Mouse (Mus musculus) neural tube, embryonic 11.5 days (tissue): ENCODE data around the gene Rap1gap2. TPM values are rescaled to one million over a fixed set of nuclear protein-coding genes. Genes with fewer than 3 reads are reported as not detected.

Source experiments
- ATAC-seq: fragments of 200-750 bp; cut with Nextera tagmentation; 2 replicates; pipeline ENCODE4 v1.8.0; 2017; ENCODE audit warnings: moderate number of reproducible peaks, mild to moderate bottlenecking, moderate TSS enrichment, moderate library complexity; ENCODE audit not compliant: insufficient read depth, low FRiP score, low TSS enrichment
- DNase-seq: peaks from one replicate; pipeline ENCODE4 v3.0.0-alpha.2; 2015; ENCODE audit warnings: low spot score
- H3K27ac ChIP-seq: fragments of 300-500 bp; sonication (generic); 2 replicates; pipeline ENCODE4 v1.5.1; 2014; ENCODE audit warnings: low read depth, mild to moderate bottlenecking, low read length
- H3K27me3 ChIP-seq: fragments of 300-500 bp; sonication (generic); 2 replicates; pipeline ENCODE4 v1.6.1; 2014; ENCODE audit warnings: mild to moderate bottlenecking, low read length, mixed read lengths; ENCODE audit not compliant: control insufficient read depth, insufficient read depth
- H3K36me3 ChIP-seq: fragments of 300-500 bp; sonication (generic); 2 replicates; pipeline ENCODE4 v1.6.1; 2014; ENCODE audit warnings: mild to moderate bottlenecking, low read length, moderate library complexity, mixed read lengths; ENCODE audit not compliant: control insufficient read depth, insufficient read depth
- H3K4me1 ChIP-seq: fragments of 300-500 bp; sonication (generic); 2 replicates; pipeline ENCODE4 v1.6.1; 2014; ENCODE audit warnings: low read length, mixed read lengths; ENCODE audit not compliant: control insufficient read depth, insufficient read depth
- H3K4me2 ChIP-seq: fragments of 300-500 bp; sonication (generic); 2 replicates; pipeline ENCODE4 v1.6.1; 2014; ENCODE audit warnings: low read depth, mild to moderate bottlenecking, moderate library complexity
- H3K4me3 ChIP-seq: fragments of 300-500 bp; sonication (generic); 2 replicates; pipeline ENCODE4 v1.5.1; 2014; ENCODE audit warnings: low read depth, low read length
- H3K9ac ChIP-seq: fragments of 300-500 bp; sonication (generic); 2 replicates; pipeline ENCODE4 v1.6.1; 2014; ENCODE audit warnings: mild to moderate bottlenecking, low read length
- H3K9me3 ChIP-seq: fragments of 300-500 bp; sonication (generic); 2 replicates; pipeline ENCODE4 v1.6.1; 2016; ENCODE audit warnings: low read length; ENCODE audit not compliant: control insufficient read depth
- WGBS: fragments of 180-500 bp; shearing (Covaris S2); extraction: QIAGEN DNeasy Blood & Tissue Kit; methylation state at CpG from one replicate; pipeline ENCODE4 v1.1.7; 2014; 5-methylcytosine and 5-hydroxymethylcytosine counted together
- polyA plus RNA-seq: library from polyadenylated mRNA; unstranded; fragments of >200 nt; fragmentation: Nextera tagmentation; extraction: Ambion mirVana; gene quantifications from 2 replicates; pipeline ENCODE4 v1.2.1, GENCODE M21; 2014

Gene Rap1gap2
- polyA plus RNA-seq, 1 experiment from 2014 or later: 3.3 TPM

DNA sequence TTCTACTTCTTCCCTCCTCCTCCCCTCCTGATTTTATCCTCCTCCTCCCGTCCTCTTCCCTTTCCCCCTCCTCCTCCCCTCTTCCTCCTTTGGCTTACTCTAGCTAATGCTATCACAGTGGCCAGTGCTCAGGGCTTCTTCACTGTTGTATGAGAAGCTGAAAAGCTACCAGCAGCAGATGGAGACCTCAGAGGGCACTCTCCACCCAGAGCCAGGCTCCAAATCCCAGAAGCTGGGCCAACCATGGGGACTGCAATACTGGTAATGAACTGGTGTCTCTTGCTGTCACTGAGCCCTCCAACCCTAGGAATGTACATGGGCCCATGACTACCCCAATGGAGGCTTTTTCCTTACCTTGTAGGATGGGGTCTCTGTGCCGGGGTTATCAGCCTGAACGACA lies 198.8 kb downstream of the Rap1gap2 start:
- H3K4me2 ChIP-seq: no peak overlapping the region
- WGBS: 76% methylated on average over 3 of the region's 3 CpGs
- no peak for ATAC-seq

DNA sequence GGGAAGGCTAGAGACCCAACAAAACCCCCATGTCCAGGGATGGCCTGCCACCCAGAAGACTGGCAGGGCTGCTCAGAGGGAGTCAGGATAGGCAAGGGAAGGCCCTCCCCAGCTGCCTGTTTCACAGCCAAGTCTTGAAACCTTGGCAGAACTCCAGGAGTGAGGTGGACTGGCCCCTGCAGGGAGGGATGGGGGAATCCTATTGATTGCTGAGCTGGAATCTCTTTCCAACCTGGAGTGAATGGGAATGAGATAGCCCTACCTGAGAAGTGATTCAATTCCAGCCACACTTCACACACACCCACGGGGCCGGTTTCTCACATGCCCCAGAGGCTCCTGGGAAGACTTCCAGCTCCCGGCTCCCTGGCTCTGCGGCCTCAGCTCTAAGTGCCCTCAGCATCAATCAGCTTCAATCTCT lies 200.9 kb downstream of the Rap1gap2 start:
- Histone ChIP-seq H3K9ac (no peak overlapping the region), H3K27ac (no peak overlapping the region), H3K27me3 (no peaks in the 10 kb centered on the region), H3K9me3 (no peaks in the 10 kb centered on the region), H3K4me2 (no peak overlapping the region), H3K4me1 (no peaks in the 10 kb centered on the region), H3K4me3 (no peak overlapping the region), H3K36me3 (no peaks in the 10 kb centered on the region)
- 91% methylated on average over 4 of the region's 4 CpGs for WGBS
- ATAC-seq: no peak
- DNase-seq: no peak

More for the DNA sequence above, 198.8 kb downstream of the Rap1gap2 start:
- Histone ChIP-seq H3K9ac (no peak overlapping the region), H3K36me3 (no peaks in the 10 kb centered on the region), H3K4me3 (no peak overlapping the region), H3K27ac (no peak overlapping the region), H3K27me3 (no peaks in the 10 kb centered on the region), H3K9me3 (no peaks in the 10 kb centered on the region), H3K4me1 (no peaks in the 10 kb centered on the region)
- no peak for DNase-seq

DNA sequence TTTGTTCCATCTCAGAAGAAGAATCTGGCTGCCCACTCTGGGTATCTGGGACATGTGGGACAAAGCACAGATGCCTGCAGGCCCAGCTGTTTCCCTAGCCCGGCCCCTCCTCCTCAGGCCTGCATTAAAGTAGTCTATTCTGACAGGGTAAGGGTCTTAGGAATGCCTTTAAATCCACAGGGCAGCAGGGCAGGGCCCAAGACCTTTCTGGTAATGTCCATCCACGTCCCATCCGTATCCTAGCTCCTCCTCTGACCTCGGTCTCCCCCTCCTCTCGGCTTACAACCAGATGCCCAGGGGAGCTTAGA lies 201.3 kb downstream of the Rap1gap2 start:
- H3K36me3 ChIP-seq: no peaks in the 10 kb centered on the region
- no peak overlapping the region for H3K4me3 ChIP-seq
- H3K27ac ChIP-seq: no peak overlapping the region
- H3K9me3 ChIP-seq: no peaks in the 10 kb centered on the region
- H3K27me3 ChIP-seq: no peaks in the 10 kb centered on the region
- DNase-seq (no peak), ATAC-seq (no peak)
- H3K4me1 ChIP-seq: no peaks in the 10 kb centered on the region
- no peak overlapping the region for H3K4me2 ChIP-seq
- WGBS: 65% methylated on average over 5 of the region's 5 CpGs
- no peak overlapping the region for H3K9ac ChIP-seq

DNA sequence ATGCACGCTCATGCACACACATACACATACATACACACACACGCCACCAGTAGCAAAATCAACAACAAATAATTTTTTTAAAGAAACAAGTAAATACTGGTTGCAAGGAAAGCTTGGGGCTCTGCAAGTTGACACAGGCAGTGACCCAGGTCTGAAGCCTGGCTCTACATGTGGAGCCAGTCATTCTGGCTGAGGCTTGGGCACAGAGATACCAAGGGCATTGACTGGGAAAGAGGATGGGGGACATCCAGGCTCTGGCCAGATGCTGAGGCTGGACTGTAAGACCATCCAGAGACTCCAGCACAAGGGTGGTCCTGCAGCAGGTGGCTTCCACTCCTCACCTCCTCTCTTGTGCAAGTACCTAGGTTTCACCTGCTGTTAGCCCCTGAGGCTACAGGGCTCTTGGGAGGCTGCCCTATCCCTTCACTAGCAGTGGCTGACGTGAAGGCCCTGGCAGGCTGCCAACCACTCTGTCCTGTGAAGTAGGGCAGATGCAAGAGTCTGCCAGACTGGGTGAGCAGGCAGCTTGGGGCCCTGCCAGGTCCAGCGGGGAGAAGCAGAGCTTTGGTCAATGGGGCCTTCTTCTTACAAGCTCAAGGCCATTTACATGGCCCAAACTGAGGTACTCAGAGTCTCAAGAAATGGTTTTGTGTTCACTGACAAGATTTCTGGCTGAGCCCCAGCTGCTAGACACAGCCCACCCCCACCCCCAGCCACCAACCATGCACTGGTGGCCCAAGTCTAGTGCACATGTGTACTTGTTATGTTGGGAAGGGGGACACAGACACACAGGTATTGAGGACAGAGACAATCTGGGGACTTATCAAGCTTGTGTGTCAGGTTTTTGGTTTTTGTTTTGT lies 201.9 kb downstream of the Rap1gap2 start:
- WGBS: 77% methylated on average over 4 of the region's 4 CpGs
- no peak; the same call in 1 of the 2 replicates for ATAC-seq
- H3K4me1 ChIP-seq: no peaks in the 10 kb centered on the region
- no peak overlapping the region for H3K27ac ChIP-seq
- DNase-seq: no peak
- H3K27me3 ChIP-seq: no peaks in the 10 kb centered on the region
- H3K4me3 ChIP-seq: no peak overlapping the region
- H3K4me2 ChIP-seq: no peak overlapping the region
- no peaks in the 10 kb centered on the region for H3K36me3 ChIP-seq
- H3K9ac ChIP-seq: no peak overlapping the region
- no peaks in the 10 kb centered on the region for H3K9me3 ChIP-seq

DNA sequence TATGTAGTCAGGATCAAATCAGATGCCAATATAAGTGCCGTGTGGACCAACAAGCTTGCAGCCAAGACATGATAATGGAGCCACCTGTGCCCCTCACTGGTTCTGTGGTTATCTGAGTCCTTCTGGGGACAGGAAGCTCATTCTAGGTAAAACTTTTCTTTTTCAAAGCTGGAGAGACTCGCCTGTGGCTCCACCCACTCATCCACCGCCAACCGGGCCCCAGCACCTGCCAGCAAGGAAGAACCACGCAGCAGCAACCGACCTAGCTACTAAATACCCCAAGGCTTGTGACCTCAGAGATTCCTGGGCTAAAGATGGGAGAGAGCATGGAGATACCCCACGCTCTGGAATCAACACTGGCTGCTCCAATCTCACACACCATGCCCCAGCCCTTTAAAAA lies 205.5 kb downstream of the Rap1gap2 start:
- H3K9me3 ChIP-seq: no peaks in the 10 kb centered on the region
- 70% methylated on average over 7 of the region's 7 CpGs for WGBS
- H3K4me3 ChIP-seq: no peak overlapping the region
- no peaks in the 10 kb centered on the region for H3K4me1 ChIP-seq
- H3K27ac ChIP-seq: no peak overlapping the region
- no peak for DNase-seq
- H3K4me2 ChIP-seq: no peak overlapping the region
- no peak overlapping the region for H3K9ac ChIP-seq
- ATAC-seq: no peak
- no peaks in the 10 kb centered on the region for H3K27me3 ChIP-seq
- no peaks in the 10 kb centered on the region for H3K36me3 ChIP-seq

DNA sequence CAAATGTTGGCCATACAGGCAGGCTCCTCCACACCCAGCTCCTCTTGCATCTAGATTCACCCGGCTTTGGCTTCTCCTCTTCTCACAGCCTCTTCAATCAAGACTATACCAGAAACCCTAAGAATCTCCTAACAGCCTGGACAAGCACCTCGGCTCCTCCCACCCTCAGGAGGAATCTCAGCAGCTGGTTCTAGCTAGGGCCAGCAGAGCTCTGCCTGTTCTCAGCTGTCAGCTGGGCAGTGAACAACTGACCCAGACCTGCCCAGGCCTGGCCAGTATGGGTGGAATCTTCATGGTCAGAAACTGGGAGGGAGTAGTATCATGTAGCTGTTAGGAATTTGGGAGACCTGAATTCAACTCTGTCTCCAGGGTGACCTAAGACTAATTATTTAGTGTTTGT lies 206.5 kb downstream of the Rap1gap2 start:
- H3K9ac ChIP-seq: no peak overlapping the region
- no peak overlapping the region for H3K27ac ChIP-seq
- no peaks in the 10 kb centered on the region for H3K36me3 ChIP-seq
- no peak overlapping the region for H3K4me3 ChIP-seq
- WGBS: 72% methylated on average over 2 of the region's 2 CpGs
- no peaks in the 10 kb centered on the region for H3K27me3 ChIP-seq
- no peak for DNase-seq
- H3K9me3 ChIP-seq: no peaks in the 10 kb centered on the region
- H3K4me2 ChIP-seq: no peak overlapping the region
- ATAC-seq: no peak
- H3K4me1 ChIP-seq: no peaks in the 10 kb centered on the region

DNA sequence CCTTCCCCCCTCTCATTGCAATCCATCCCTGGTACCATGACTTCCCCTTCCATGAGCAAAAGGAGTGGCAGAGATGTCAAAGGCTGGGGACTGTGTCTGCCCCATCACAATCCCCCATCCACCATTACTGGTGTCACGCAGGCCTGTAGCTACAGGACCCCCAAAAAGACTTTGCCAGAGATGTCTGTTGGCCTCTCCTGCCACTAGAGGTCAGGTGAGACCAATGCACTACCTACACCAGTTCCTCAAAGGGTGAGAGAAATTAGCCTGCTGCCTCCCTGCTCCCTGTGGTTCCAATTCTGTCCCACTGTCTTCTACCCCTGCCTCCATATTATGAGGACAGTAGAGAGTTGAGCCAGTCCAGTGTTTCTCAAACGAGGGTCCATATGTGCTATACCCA lies 208.6 kb downstream of the Rap1gap2 start:
- Histone ChIP-seq H3K4me2 (no peak overlapping the region), H3K36me3 (no peaks in the 10 kb centered on the region), H3K9me3 (no peaks in the 10 kb centered on the region), H3K4me1 (no peaks in the 10 kb centered on the region), H3K9ac (no peak overlapping the region), H3K4me3 (no peak overlapping the region), H3K27me3 (no peaks in the 10 kb centered on the region), H3K27ac (no peak overlapping the region)
- DNase-seq: no peak
- no peak for ATAC-seq
- WGBS: 67% methylated on average over 2 of the region's 2 CpGs

DNA sequence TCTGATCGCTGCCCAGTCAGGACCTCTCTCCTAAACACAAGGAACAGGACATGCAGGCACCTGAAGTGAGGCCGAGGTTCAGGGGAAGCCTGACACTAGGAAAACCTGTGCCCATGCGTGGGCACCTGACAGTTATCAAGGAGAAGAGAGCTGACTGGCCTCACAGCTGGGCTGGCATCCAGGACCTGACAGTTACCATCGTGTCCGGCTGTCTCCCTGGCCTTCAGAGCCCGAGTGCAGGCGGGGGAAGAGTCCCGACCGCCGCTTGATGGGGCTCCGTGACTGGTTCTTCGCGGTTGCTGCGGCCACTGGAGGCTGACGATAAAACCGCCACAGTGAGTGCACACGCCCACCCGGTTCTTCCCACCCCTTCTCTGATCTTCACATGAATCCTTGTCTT lies 215.1 kb downstream of the Rap1gap2 start:
- no peaks in the 10 kb centered on the region for H3K27me3 ChIP-seq
- no peak for ATAC-seq
- H3K9ac ChIP-seq: no peak overlapping the region
- WGBS: 90% methylated on average over 18 of the region's 18 CpGs
- H3K4me3 ChIP-seq: no peak overlapping the region
- no peak overlapping the region for H3K4me2 ChIP-seq
- H3K4me1 ChIP-seq: no peaks in the 10 kb centered on the region
- no peaks in the 10 kb centered on the region for H3K9me3 ChIP-seq
- H3K27ac ChIP-seq: no peak overlapping the region
- no peak for DNase-seq
- H3K36me3 ChIP-seq: no peaks in the 10 kb centered on the region

DNA sequence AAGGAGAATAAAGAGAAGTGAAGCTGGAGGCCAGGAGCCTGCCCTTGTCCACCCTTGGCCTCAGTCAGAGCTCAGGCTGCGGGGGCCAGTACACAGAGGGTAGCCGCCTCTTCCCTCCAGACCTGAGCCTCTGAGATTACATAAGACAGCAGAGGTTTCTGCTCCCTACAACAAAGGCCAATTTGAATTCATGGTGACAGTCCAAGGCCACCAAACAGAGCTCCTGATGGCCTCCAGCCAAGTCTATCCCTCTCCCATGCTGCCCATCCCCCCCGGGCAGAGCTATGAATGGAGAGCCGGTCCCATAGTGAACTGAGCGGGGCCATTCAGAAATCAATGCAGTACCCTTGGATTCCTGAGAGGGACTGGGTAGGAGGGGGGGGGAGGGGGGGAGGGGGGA lies 217.2 kb downstream of the Rap1gap2 start:
- no peak overlapping the region for H3K27ac ChIP-seq
- H3K36me3 ChIP-seq: no peaks in the 10 kb centered on the region
- no peak overlapping the region for H3K4me2 ChIP-seq
- no peak for DNase-seq
- 80% methylated on average over 5 of the region's 5 CpGs for WGBS
- no peaks in the 10 kb centered on the region for H3K27me3 ChIP-seq
- no peaks in the 10 kb centered on the region for H3K4me1 ChIP-seq
- no peak overlapping the region for H3K9ac ChIP-seq
- H3K9me3 ChIP-seq: no peaks in the 10 kb centered on the region
- ATAC-seq: no peak
- H3K4me3 ChIP-seq: no peak overlapping the region
